Comparison of ENCODE assay signal across 32 mouse cellular contexts in genomic region chr11:54949717-54950116, GRCm38 (mm10). TPM values are rescaled to one million over a fixed set of nuclear protein-coding genes. Genes with fewer than 3 reads are reported as not detected.
"Had no signal": no experiment of that assay in that cellular context is flagged by ENCODE, and none has a peak within 500 bp of the region (broad histone marks: within the 10 kb centered on the region; RNA-seq: fewer than 3 reads in every experiment).

No protein-coding gene starts in this region.

- ATAC-seq: liver, embryonic 12.5 days; liver, postnatal 0 days; lung, postnatal 0 days; midbrain, embryonic 13.5 days; midbrain, embryonic 15.5 days; midbrain, embryonic 16.5 days had no signal

- H3K4me3 ChIP-seq: left cerebral cortex, adult 2 months; limb, embryonic 10.5 days; limb, embryonic 12.5 days; limb, embryonic 13.5 days; limb, embryonic 15.5 days; liver, embryonic 12.5 days; liver, embryonic 13.5 days; liver, embryonic 15.5 days; lung, embryonic 15.5 days; midbrain, embryonic 10.5 days; midbrain, embryonic 12.5 days; midbrain, embryonic 13.5 days; midbrain, embryonic 15.5 days; myocyte had no signal

- DNase-seq: left cerebral cortex, postnatal 4 days; liver; liver, embryonic 13.5 days; liver, postnatal 0 days; lung, adult 2 months; lung, embryonic 14.5 days; lung, postnatal 10 days; lung, postnatal 14 days; lung, postnatal 36 days; lung, postnatal 4 days; midbrain, embryonic 14.5 days had no signal

- H3K27ac ChIP-seq: left cerebral cortex, adult 2 months; limb, embryonic 10.5 days; limb, embryonic 12.5 days; limb, embryonic 13.5 days; limb, embryonic 15.5 days; liver, embryonic 12.5 days; liver, embryonic 13.5 days; liver, embryonic 14.5 days; liver, embryonic 15.5 days; lung, embryonic 15.5 days; macrophage; midbrain, embryonic 10.5 days; midbrain, embryonic 12.5 days; midbrain, embryonic 13.5 days; midbrain, embryonic 15.5 days had no signal

- H3K4me2 ChIP-seq: limb, embryonic 12.5 days; limb, embryonic 13.5 days; limb, embryonic 15.5 days; liver, embryonic 11.5 days; liver, embryonic 12.5 days; liver, embryonic 13.5 days; liver, embryonic 15.5 days; lung, embryonic 14.5 days; lung, embryonic 15.5 days; midbrain, embryonic 11.5 days; midbrain, embryonic 12.5 days; midbrain, embryonic 13.5 days; midbrain, embryonic 15.5 days had no signal

- H3K9ac ChIP-seq: limb, embryonic 12.5 days; limb, embryonic 13.5 days; limb, embryonic 15.5 days; liver, embryonic 12.5 days; liver, embryonic 13.5 days; liver, embryonic 14.5 days; liver, embryonic 15.5 days; liver, postnatal 0 days; lung, embryonic 14.5 days; lung, embryonic 15.5 days; midbrain, embryonic 12.5 days; midbrain, embryonic 13.5 days; midbrain, embryonic 15.5 days had no signal

- H3K27me3 ChIP-seq: limb, embryonic 12.5 days; limb, embryonic 13.5 days; limb, embryonic 15.5 days; liver, embryonic 12.5 days; liver, embryonic 13.5 days; liver, embryonic 15.5 days; lung, embryonic 15.5 days; midbrain, embryonic 12.5 days; midbrain, embryonic 13.5 days; midbrain, embryonic 15.5 days had no signal

- H3K36me3 ChIP-seq: limb, embryonic 10.5 days; limb, embryonic 13.5 days; liver, embryonic 12.5 days; liver, embryonic 13.5 days; liver, embryonic 15.5 days; lung, embryonic 15.5 days; midbrain, embryonic 10.5 days; midbrain, embryonic 12.5 days; midbrain, embryonic 13.5 days; midbrain, embryonic 15.5 days had no signal

- H3K9me3 ChIP-seq: limb, embryonic 10.5 days; limb, embryonic 12.5 days; limb, embryonic 13.5 days; limb, embryonic 15.5 days; liver, embryonic 12.5 days; liver, embryonic 13.5 days; liver, embryonic 15.5 days; lung, embryonic 15.5 days; midbrain, embryonic 10.5 days; midbrain, embryonic 12.5 days; midbrain, embryonic 13.5 days; midbrain, embryonic 15.5 days had no signal

RNA-seq across cellular contexts. Expression of gene Gpx3, which starts 47.5 kb away (rescaled TPM):
- total RNA-seq: megakaryocyte-erythroid progenitor cell, adult 5-6 weeks; monocyte, adult 5-6 weeks had no signal
